Mouse (Mus musculus) fat pad, adult 2 months (tissue): ENCODE measurements around the gene Slc8a1.

Experiments
- DNase-seq: peaks from one replicate; pipeline ENCODE4 v3.0.0-alpha.2; 2011; ENCODE audit warnings: low read depth, low spot score; ENCODE audit errors: extremely low read depth

Slc8a1 gene

GRCm38 (mm10) chr17:81669816-81670691 lies 68.1 kb downstream of the Slc8a1 start:
- DNase-seq, result no peak

GRCm38 (mm10) chr17:81669062-81669815 lies 68.9 kb downstream of the Slc8a1 start:
- DNase-seq, result no peak

GRCm38 (mm10) chr17:81668466-81668865 lies 69.7 kb downstream of the Slc8a1 start:
- DNase-seq, result no peak

GRCm38 (mm10) chr17:81667935-81668334 lies 70.2 kb downstream of the Slc8a1 start:
- DNase-seq, result no peak

GRCm38 (mm10) chr17:81666551-81666950 lies 71.6 kb downstream of the Slc8a1 start:
- no peak for DNase-seq

GRCm38 (mm10) chr17:81664916-81665315 lies 73.3 kb downstream of the Slc8a1 start:
- DNase-seq, result no peak

GRCm38 (mm10) chr17:81657828-81658227 lies 80.3 kb downstream of the Slc8a1 start:
- no peak for DNase-seq

GRCm38 (mm10) chr17:81654548-81654947 lies 83.6 kb downstream of the Slc8a1 start:
- DNase-seq, result no peak

GRCm38 (mm10) chr17:81652958-81653357 lies 85.2 kb downstream of the Slc8a1 start:
- DNase-seq, result no peak

- no peak for DNase-seq
Observed at GRCm38 (mm10) chr17:81636822-81637221, 101.4 kb downstream of the Slc8a1 start.

GRCm38 (mm10) chr17:81630471-81630870 lies 107.7 kb downstream of the Slc8a1 start:
- DNase-seq, result no peak

GRCm38 (mm10) chr17:81621188-81621644 lies 117.0 kb downstream of the Slc8a1 start:
- DNase-seq, result no peak

GRCm38 (mm10) chr17:81618461-81618860 lies 119.7 kb downstream of the Slc8a1 start:
- DNase-seq, result no peak

- no peak for DNase-seq
Observed at GRCm38 (mm10) chr17:81616326-81616725, 121.9 kb downstream of the Slc8a1 start.

- DNase-seq, result no peak
Observed at GRCm38 (mm10) chr17:81615391-81615790, 122.8 kb downstream of the Slc8a1 start.

- DNase-seq, result no peak
Observed at GRCm38 (mm10) chr17:81607515-81607914, 130.7 kb downstream of the Slc8a1 start.

- no peak for DNase-seq
Observed at GRCm38 (mm10) chr17:81606084-81606483, 132.1 kb downstream of the Slc8a1 start.

- no peak for DNase-seq
Observed at GRCm38 (mm10) chr17:81605219-81605660, 132.9 kb downstream of the Slc8a1 start.

GRCm38 (mm10) chr17:81599072-81599471 lies 139.1 kb downstream of the Slc8a1 start:
- no peak for DNase-seq

- DNase-seq, result no peak
Observed at GRCm38 (mm10) chr17:81589791-81590190, 148.4 kb downstream of the Slc8a1 start.

- no peak for DNase-seq
Observed at GRCm38 (mm10) chr17:81586759-81587158, 151.4 kb downstream of the Slc8a1 start.
